Mouse (Mus musculus) heart, postnatal 36 days (tissue): ENCODE data around the gene P4ha1. TPM values are rescaled to one million over a fixed set of nuclear protein-coding genes. Genes with fewer than 3 reads are reported as not detected.
"Not testable (repeated sequence)": the region's sequence is repeated elsewhere in the genome, so short reads cannot be mapped to it uniquely, and the experiment has no call there.

Experiments
- DNase-seq, 2 experiments: peaks; one replicate each; pipeline ENCODE4 v3.0.0; 2021 to 2022
- intact Hi-C: fragments of 180-260 bp; cut with DNase I; formaldehyde crosslinking; loops from one replicate; pipeline ENCODE4 v1.15.1; 2025
- total RNA-seq, 2 experiments: library from RNA; stranded (reverse); gene quantifications; 2 replicates each; pipeline ENCODE4 v1.2.3; 2021

The P4ha1 gene
- 10 to 100 TPM; 31.3 to 51.2 TPM for total RNA-seq

GRCm38 (mm10) chr10:59323100-59323487 is at the start of gene P4ha1:
TSS of gene P4ha1 (plus strand) at chr10:59323296.
- intact Hi-C loops: loop anchor here (5.0 kb wide), 1 partner anchor 294 kb away; the partner anchor contains the start of genes Gm10322 and Mcu

GRCm38 (mm10) chr10:59275745-59276144 is 47.4 kb upstream of the P4ha1 start:
- no peak for DNase-seq
- intact Hi-C loops: no loop called here

More at GRCm38 (mm10) chr10:59323100-59323487, at the start of gene P4ha1:
- DNase-seq: peak; percentile 98 to 99

- no peak for DNase-seq
- intact Hi-C loops: no loop called here
These were observed 46.0 kb upstream of the P4ha1 start for GRCm38 (mm10) chr10:59277116-59277515.

- intact Hi-C loops: no loop called here
- no peak for DNase-seq
These were observed 45.2 kb upstream of the P4ha1 start for GRCm38 (mm10) chr10:59277729-59278475.

GRCm38 (mm10) chr10:59283164-59283563 is 39.9 kb upstream of the P4ha1 start:
- intact Hi-C loops: no loop called here
- DNase-seq: no peak

GRCm38 (mm10) chr10:59283749-59284148 is 39.3 kb upstream of the P4ha1 start:
- intact Hi-C loops: no loop called here

GRCm38 (mm10) chr10:59285530-59285929 is 37.6 kb upstream of the P4ha1 start:
- intact Hi-C loops: no loop called here
- no peak for DNase-seq

More at GRCm38 (mm10) chr10:59283749-59284148, 39.3 kb upstream of the P4ha1 start:
- DNase-seq: no peak

GRCm38 (mm10) chr10:59287251-59287650 is 35.8 kb upstream of the P4ha1 start:
- intact Hi-C loops: no loop called here
- no peak for DNase-seq

GRCm38 (mm10) chr10:59287662-59288061 is 35.4 kb upstream of the P4ha1 start:
- intact Hi-C loops: no loop called here
- DNase-seq: no peak

GRCm38 (mm10) chr10:59289062-59289461 is 34.0 kb upstream of the P4ha1 start:
- DNase-seq: no peak
- intact Hi-C loops: no loop called here

GRCm38 (mm10) chr10:59291536-59291935 is 31.6 kb upstream of the P4ha1 start:
- no peak for DNase-seq
- intact Hi-C loops: loop anchor here (5.0 kb wide), 2 partner anchors 69 to 479 kb away; partner anchors contain the start of genes Sept10, Sh3rf3 and Sowahc

GRCm38 (mm10) chr10:59292079-59292478 is 31.0 kb upstream of the P4ha1 start:
- no peak for DNase-seq
- intact Hi-C loops: loop anchor here (1.0 to 5.0 kb wide), 4 partner anchors 70 to 480 kb away; partner anchors contain the start of genes Sept10, Sh3rf3 and Sowahc

GRCm38 (mm10) chr10:59292558-59292957 is 30.5 kb upstream of the P4ha1 start:
- intact Hi-C loops: loop anchor here (1.0 to 5.0 kb wide), 4 partner anchors 70 to 480 kb away; partner anchors contain the start of genes Sept10, Sh3rf3 and Sowahc
- peak; percentile 68 to 79 for DNase-seq

- intact Hi-C loops: loop anchor here (1.0 kb wide), 1 partner anchor 63 kb away; no protein-coding TSS in a partner anchor
- peak; percentile 67 to 76 for DNase-seq
These were observed 27.8 kb upstream of the P4ha1 start for GRCm38 (mm10) chr10:59295241-59295811.

GRCm38 (mm10) chr10:59296261-59296660 is 26.8 kb upstream of the P4ha1 start:
- peak; percentile 81 to 84 for DNase-seq
- intact Hi-C loops: loop anchor here (1.0 kb wide), 1 partner anchor 569 kb away; no protein-coding TSS in a partner anchor

GRCm38 (mm10) chr10:59302671-59303070 is 20.4 kb upstream of the P4ha1 start:
- DNase-seq: peak in 1 of 2 experiments; percentile 38
- intact Hi-C loops: not testable (repeated sequence)

GRCm38 (mm10) chr10:59308993-59309715 is 13.9 kb upstream of the P4ha1 start:
- intact Hi-C loops: no loop called here
- DNase-seq: peak; percentile 46 to 61

- DNase-seq: no peak
These were observed 13.0 kb upstream of the P4ha1 start for GRCm38 (mm10) chr10:59310124-59310523.

GRCm38 (mm10) chr10:59310691-59311457 is 12.2 kb upstream of the P4ha1 start:
- intact Hi-C loops: loop anchor here (5.0 kb wide), 1 partner anchor 46 kb away; no protein-coding TSS in a partner anchor
- DNase-seq: peak; percentile 25 to 34

More at GRCm38 (mm10) chr10:59310124-59310523, 13.0 kb upstream of the P4ha1 start:
- intact Hi-C loops: loop anchor here (5.0 kb wide), 1 partner anchor 47 kb away; no protein-coding TSS in a partner anchor

GRCm38 (mm10) chr10:59311881-59312280 is 11.2 kb upstream of the P4ha1 start:
- no peak for DNase-seq
- intact Hi-C loops: loop anchor here (5.0 kb wide), 1 partner anchor 45 kb away; no protein-coding TSS in a partner anchor
